Mouse (Mus musculus) intestine, embryonic 16.5 days (tissue): Measurements from ENCODE around the gene Phospho2. TPM values are rescaled to one million over a fixed set of nuclear protein-coding genes. Genes with fewer than 3 reads are reported as not detected.
A peak's percentile ranks its signal among the peaks of the same experiment; 100 is the strongest.

Experiments used
- ATAC-seq: fragments of 200-750 bp; cut with Nextera tagmentation; 2 replicates; pipeline ENCODE4 v1.8.0; 2017; ENCODE audit warnings: moderate TSS enrichment, moderate library complexity
- H3K27ac ChIP-seq: fragments of 300-500 bp; sonication (generic); 2 replicates; pipeline ENCODE4 v1.5.1; 2014; ENCODE audit warnings: mild to moderate bottlenecking, low read length
- H3K27me3 ChIP-seq: fragments of 300-500 bp; sonication (generic); replicated peaks from 2 replicates; pipeline ENCODE4 v1.6.1; 2014; ENCODE audit warnings: low read length, control low read depth, mixed read lengths; ENCODE audit not compliant: control insufficient read depth, insufficient read depth
- H3K36me3 ChIP-seq: fragments of 300-500 bp; sonication (generic); 2 replicates; pipeline ENCODE4 v1.6.1; 2014; ENCODE audit warnings: low read length, control low read depth; ENCODE audit not compliant: control insufficient read depth, insufficient read depth
- H3K4me1 ChIP-seq: fragments of 300-500 bp; sonication (generic); 2 replicates; pipeline ENCODE4 v1.6.1; 2014; ENCODE audit warnings: low read length, control low read depth, mixed read lengths; ENCODE audit not compliant: control insufficient read depth, insufficient read depth
- H3K4me2 ChIP-seq: fragments of 300-500 bp; sonication (generic); 2 replicates; pipeline ENCODE4 v1.6.1; 2014; ENCODE audit warnings: low read depth, low read length, control low read depth
- H3K4me3 ChIP-seq: fragments of 300-500 bp; sonication (generic); 2 replicates; pipeline ENCODE4 v1.5.1; 2014; ENCODE audit warnings: mild to moderate bottlenecking, low read length
- H3K9ac ChIP-seq: fragments of 300-500 bp; sonication (generic); 2 replicates; pipeline ENCODE4 v1.6.1; 2014; ENCODE audit warnings: low read depth, low read length
- H3K9me3 ChIP-seq: fragments of 300-500 bp; sonication (generic); 2 replicates; pipeline ENCODE4 v1.6.1; 2016; ENCODE audit warnings: low read length, control low read depth; ENCODE audit not compliant: control insufficient read depth
- WGBS: fragments of 180-500 bp; shearing (Covaris S2); extraction: QIAGEN DNeasy Blood & Tissue Kit; methylation state at CpG from one replicate; pipeline ENCODE4 v1.1.7; 2014; 5-methylcytosine and 5-hydroxymethylcytosine counted together
- polyA plus RNA-seq: library from polyadenylated mRNA; unstranded; fragments of >200 nt; fragmentation: Nextera tagmentation; extraction: Ambion mirVana; gene quantifications from 2 replicates; pipeline ENCODE4 v1.2.1, GENCODE M21; 2015

Phospho2 gene
- polyA plus RNA-seq: 22.4 and 23.1 TPM in 2 replicates

- no peaks in the 10 kb centered on the region for H3K9me3 ChIP-seq
- peak within 1 kb of the TSS; percentile 80 for H3K9ac ChIP-seq
- H3K27ac ChIP-seq: peak within 1 kb of the TSS; percentile 84
- H3K4me3 ChIP-seq: peak within 1 kb of the TSS; percentile 76
- H3K36me3 ChIP-seq: no peaks in the 10 kb centered on the region
- peak; percentile 96 for ATAC-seq
- H3K4me1 ChIP-seq: no peaks in the 10 kb centered on the region
- 1% methylated on average over 48 of the region's 48 CpGs for WGBS
- peak within 1 kb of the TSS; percentile 72 for H3K4me2 ChIP-seq
- H3K27me3 ChIP-seq: no peaks in the 10 kb centered on the region
Observed at GRCm38 (mm10) chr2:69789429-69790069, at the start of gene Phospho2, which contains the start of gene Ccdc173. Phospho2 (plus strand) TSS chr2:69789623. Ccdc173 (minus strand) TSS chr2:69789575.

GRCm38 (mm10) chr2:69745091-69745490, 44.3 kb upstream of the Phospho2 start:
- H3K4me1 ChIP-seq: no peaks in the 10 kb centered on the region
- H3K9ac ChIP-seq: no peak overlapping the region
- no peaks in the 10 kb centered on the region for H3K27me3 ChIP-seq
- H3K4me3 ChIP-seq: no peak overlapping the region
- WGBS: 89% methylated on average over 1 of the region's 1 CpGs
- no peaks in the 10 kb centered on the region for H3K9me3 ChIP-seq
- H3K4me2 ChIP-seq: no peak overlapping the region
- no peak overlapping the region for H3K27ac ChIP-seq
- H3K36me3 ChIP-seq: peaks cover 21% of the 10 kb centered on the region
- ATAC-seq: no peak

- Histone ChIP-seq H3K4me2 (no peak overlapping the region), H3K4me1 (no peaks in the 10 kb centered on the region), H3K4me3 (no peak overlapping the region), H3K36me3 (no peaks in the 10 kb centered on the region), H3K9ac (no peak overlapping the region), H3K27me3 (no peaks in the 10 kb centered on the region), H3K9me3 (no peaks in the 10 kb centered on the region), H3K27ac (no peak overlapping the region)
- 73% methylated on average over 5 of the region's 5 CpGs for WGBS
- ATAC-seq: no peak
Observed at GRCm38 (mm10) chr2:69760980-69761379, 28.4 kb upstream of the Phospho2 start.

GRCm38 (mm10) chr2:69763340-69763739, 26.1 kb upstream of the Phospho2 start:
- no peak overlapping the region for H3K9ac ChIP-seq
- no peak overlapping the region for H3K27ac ChIP-seq
- H3K9me3 ChIP-seq: no peaks in the 10 kb centered on the region
- H3K4me3 ChIP-seq: no peak overlapping the region
- no peak overlapping the region for H3K4me2 ChIP-seq
- H3K36me3 ChIP-seq: no peaks in the 10 kb centered on the region
- H3K27me3 ChIP-seq: no peaks in the 10 kb centered on the region
- H3K4me1 ChIP-seq: no peaks in the 10 kb centered on the region
- 90% methylated on average over 4 of the region's 4 CpGs for WGBS
- ATAC-seq: peak; percentile 46

GRCm38 (mm10) chr2:69764716-69765115, 24.7 kb upstream of the Phospho2 start:
- Histone ChIP-seq H3K9ac (no peak overlapping the region), H3K4me2 (no peak overlapping the region), H3K27me3 (no peaks in the 10 kb centered on the region), H3K27ac (no peak overlapping the region), H3K9me3 (no peaks in the 10 kb centered on the region), H3K4me1 (no peaks in the 10 kb centered on the region), H3K36me3 (no peaks in the 10 kb centered on the region), H3K4me3 (no peak overlapping the region)
- ATAC-seq: no peak
- 88% methylated on average over 1 of the region's 1 CpGs for whole genome bisulfite sequencing

- Histone ChIP-seq H3K9me3 (no peaks in the 10 kb centered on the region), H3K4me3 (no peak overlapping the region), H3K4me2 (no peak overlapping the region), H3K4me1 (no peaks in the 10 kb centered on the region), H3K27me3 (no peaks in the 10 kb centered on the region), H3K9ac (no peak overlapping the region), H3K27ac (no peak overlapping the region), H3K36me3 (no peaks in the 10 kb centered on the region)
- no peak for ATAC-seq
- WGBS: 93% methylated on average over 3 of the region's 3 CpGs
Observed at GRCm38 (mm10) chr2:69773331-69773730, 16.1 kb upstream of the Phospho2 start.

- H3K27ac ChIP-seq: no peak overlapping the region
- no peak overlapping the region for H3K4me2 ChIP-seq
- no peaks in the 10 kb centered on the region for H3K9me3 ChIP-seq
- 72% methylated on average over 7 of the region's 7 CpGs for WGBS
- no peaks in the 10 kb centered on the region for H3K36me3 ChIP-seq
- no peak for ATAC-seq
- H3K27me3 ChIP-seq: no peaks in the 10 kb centered on the region
- H3K4me1 ChIP-seq: no peaks in the 10 kb centered on the region
- H3K9ac ChIP-seq: no peak overlapping the region
- H3K4me3 ChIP-seq: no peak overlapping the region
Observed at GRCm38 (mm10) chr2:69777985-69778835, 11.2 kb upstream of the Phospho2 start.

- Histone ChIP-seq H3K4me3 (no peak overlapping the region), H3K9ac (no peak overlapping the region), H3K4me2 (no peak overlapping the region), H3K27ac (no peak overlapping the region), H3K36me3 (no peaks in the 10 kb centered on the region), H3K4me1 (no peaks in the 10 kb centered on the region), H3K9me3 (no peaks in the 10 kb centered on the region), H3K27me3 (no peaks in the 10 kb centered on the region)
- WGBS: 52% methylated on average over 5 of the region's 5 CpGs
- ATAC-seq: no peak
Observed at GRCm38 (mm10) chr2:69778836-69779177, 10.6 kb upstream of the Phospho2 start.

GRCm38 (mm10) chr2:69788974-69789373, 449 bp upstream of the Phospho2 start:
- H3K4me3 ChIP-seq: peak overlapping the region; percentile 76
- 19% methylated on average over 9 of the region's 9 CpGs for WGBS
- peak overlapping the region; percentile 72 for H3K4me2 ChIP-seq
- no peaks in the 10 kb centered on the region for H3K4me1 ChIP-seq
- peak overlapping the region; percentile 65 for H3K27ac ChIP-seq
- no peaks in the 10 kb centered on the region for H3K36me3 ChIP-seq
- H3K9me3 ChIP-seq: no peaks in the 10 kb centered on the region
- no peaks in the 10 kb centered on the region for H3K27me3 ChIP-seq
- H3K9ac ChIP-seq: peak overlapping the region; percentile 80
- peak; percentile 26 for ATAC-seq
